In genomic region chr19:5474281-5475068, GRCm38 (mm10) we compare ENCODE assay signal across 8 mouse cellular contexts. TPM values are rescaled to one million over a fixed set of nuclear protein-coding genes. Genes with fewer than 3 reads are reported as not detected.
DNase-seq lines count a peak whose midpoint lies in the region; ATAC-seq and TF ChIP-seq lines count a peak whose summit lies in the region.

No protein-coding gene starts in this region.

- 4% methylated on average over 56 of the region's 68 CpGs for WGBS in forebrain, postnatal 0 days
- under 1% methylated on average over 63 of the region's 68 CpGs for WGBS in intestine, embryonic 15.5 days

- no peak for ATAC-seq in megakaryocyte, adult 5-6 weeks (ENCODE audit: poor library complexity, severe bottlenecking)
- ATAC-seq in forebrain, postnatal 0 days: peak; percentile 75
- peak; percentile 68 for ATAC-seq in intestine, embryonic 15.5 days
- no peak for ATAC-seq in inflammation-experienced regulatory T-cells, adult 6 months

- peak overlapping the region; percentile 97 for H3K4me2 ChIP-seq in forebrain, postnatal 0 days (ENCODE audit: low read depth)
- peak overlapping the region; percentile 90 for H3K4me2 ChIP-seq in intestine, embryonic 15.5 days (replicated peaks)

- peak overlapping the region; percentile 76 for H3K9ac ChIP-seq in forebrain, postnatal 0 days
- H3K9ac ChIP-seq in intestine, embryonic 15.5 days: peak overlapping the region; percentile 71

- H3K27ac ChIP-seq in bone marrow macrophage, adult 2 months (ENCODE audit: insufficient read depth, low read depth, low read length): no peak overlapping the region
- H3K27ac ChIP-seq in forebrain, postnatal 0 days (ENCODE audit: low read depth, low read length): peak overlapping the region; percentile 59
- H3K27ac ChIP-seq in intestine, embryonic 15.5 days: peak overlapping the region; percentile 87

- H3K27me3 ChIP-seq in megakaryocyte, embryonic 14.5 days (replicated peaks): peaks cover 51% of the 10 kb centered on the region
- H3K27me3 ChIP-seq in forebrain, postnatal 0 days (ENCODE audit: insufficient read depth, low read length): no peaks in the 10 kb centered on the region
- no peaks in the 10 kb centered on the region for H3K27me3 ChIP-seq in intestine, embryonic 15.5 days (replicated peaks)

- H3K4me3 ChIP-seq in megakaryocyte, embryonic 14.5 days (replicated peaks): peak overlapping the region; percentile 84
- peak overlapping the region; percentile 48 for H3K4me3 ChIP-seq in bone marrow macrophage, adult 2 months (ENCODE audit: insufficient read depth, low read length)
- peak overlapping the region; percentile 56 for H3K4me3 ChIP-seq in forebrain, postnatal 0 days (ENCODE audit: low read depth, low read length)
- H3K4me3 ChIP-seq in intestine, embryonic 15.5 days (replicated peaks): peak overlapping the region; percentile 58

- TF ChIP-seq CTCF in bone marrow macrophage, adult 2 months (IDR thresholded peaks at IDR 0.05; ENCODE audit: low read depth, low read length): no peak
- no peak for TF ChIP-seq CTCF in forebrain, postnatal 0 days (IDR thresholded peaks at IDR 0.05; ENCODE audit: low read depth)

- 0 out of 2 replicates have a peak, but pooled peaks cover 3% of the 10 kb centered on the region for H3K9me3 ChIP-seq in megakaryocyte, embryonic 14.5 days
- no peaks in the 10 kb centered on the region for H3K9me3 ChIP-seq in forebrain, postnatal 0 days (ENCODE audit: low read length)
- H3K9me3 ChIP-seq in intestine, embryonic 15.5 days: no peaks in the 10 kb centered on the region

- H3K36me3 ChIP-seq in megakaryocyte, embryonic 14.5 days (replicated peaks; ENCODE audit: low read length): no peaks in the 10 kb centered on the region
- H3K36me3 ChIP-seq in forebrain, postnatal 0 days (ENCODE audit: insufficient read depth): peaks cover 8% of the 10 kb centered on the region; the same call in 1 of the 2 replicates
- 0 out of 2 replicates have a peak, but pooled peaks cover 4% of the 10 kb centered on the region for H3K36me3 ChIP-seq in intestine, embryonic 15.5 days

- DNase-seq in forebrain, postnatal 0 days: peak; percentile 54
- DNase-seq in lung, postnatal 14 days: peak; percentile 53
- DNase-seq in T-cell, adult 2 months (ENCODE audit: low spot score): no peak

- peaks cover 35% of the 10 kb centered on the region for H3K4me1 ChIP-seq in megakaryocyte, embryonic 14.5 days
- 0 out of 2 replicates have a peak, but pooled peaks cover 2% of the 10 kb centered on the region for H3K4me1 ChIP-seq in bone marrow macrophage, adult 2 months (ENCODE audit: control insufficient read depth, insufficient read depth, low read length)
- H3K4me1 ChIP-seq in forebrain, postnatal 0 days (ENCODE audit: insufficient read depth): peaks cover 6% of the 10 kb centered on the region; the same call in 1 of the 2 replicates
- H3K4me1 ChIP-seq in intestine, embryonic 15.5 days (replicated peaks): peaks cover 18% of the 10 kb centered on the region

- no peak for TF ChIP-seq POLR2A in bone marrow macrophage, adult 2 months (IDR thresholded peaks at IDR 0.05; ENCODE audit: borderline replicate concordance, low read depth, low read length)

RNA-seq across cellular contexts. Expression of gene Efemp2, which starts 0.7 kb away (rescaled TPM):
- polyA plus RNA-seq in megakaryocyte, embryonic 14.5 days (2012; ENCODE audit: insufficient read depth, low replicate concordance): 2.0 TPM in 1 of 2 replicates, not detected in the other
- total RNA-seq in megakaryocyte, adult 5-6 weeks (2015): 0.42 and 1.2 TPM in 2 replicates
- 1.2 TPM in 1 of 2 replicates, not detected in the other for total RNA-seq in megakaryocyte, adult 5-6 weeks (2017)
- 9.1 and 11.3 TPM in 2 replicates for polyA plus RNA-seq in bone marrow macrophage, adult 2 months (2012; ENCODE audit: insufficient read depth, insufficient read length, missing spikeins)
- total RNA-seq in forebrain, postnatal 0 days (2014; rRNA removed): 25.9 and 26.4 TPM in 2 replicates
- polyA plus RNA-seq in forebrain, postnatal 0 days (2015; fragmentation: Nextera tagmentation; extraction: Ambion mirVana): 27.2 and 35.0 TPM in 2 replicates
- 118 TPM in 2 replicates for polyA plus RNA-seq in intestine, embryonic 15.5 days (2015; fragmentation: Nextera tagmentation; extraction: Ambion mirVana)
- 1 to 10 TPM; 2.9 to 4.3 (median 3.8) TPM for polyA plus RNA-seq in inflammation-experienced regulatory T-cells, adult 6 months (2017; shearing (Covaris generic))

RNA-seq across cellular contexts. Expression of gene Ctsw, which starts 6.2 kb away (rescaled TPM):
- polyA plus RNA-seq in megakaryocyte, embryonic 14.5 days (2012; ENCODE audit: insufficient read depth, low replicate concordance): not detected in 2 replicates
- total RNA-seq in megakaryocyte, adult 5-6 weeks (2015): 5.7 and 12.6 TPM in 2 replicates
- 5.9 and 9.1 TPM in 2 replicates for total RNA-seq in megakaryocyte, adult 5-6 weeks (2017)
- polyA plus RNA-seq in bone marrow macrophage, adult 2 months (2012; ENCODE audit: insufficient read depth, insufficient read length, missing spikeins): not detected in 2 replicates
- 1.0 and 1.7 TPM in 2 replicates for total RNA-seq in forebrain, postnatal 0 days (2014; rRNA removed)
- polyA plus RNA-seq in forebrain, postnatal 0 days (2015; fragmentation: Nextera tagmentation; extraction: Ambion mirVana): 2.3 and 2.5 TPM in 2 replicates
- polyA plus RNA-seq in intestine, embryonic 15.5 days (2015; fragmentation: Nextera tagmentation; extraction: Ambion mirVana): 2.1 and 2.9 TPM in 2 replicates
- polyA plus RNA-seq in inflammation-experienced regulatory T-cells, adult 6 months (2017; shearing (Covaris generic)): 100 to 1,000 TPM; 168 to 249 (median 216) TPM

RNA-seq across cellular contexts. Expression of gene Mus81, which starts 13.7 kb away (rescaled TPM):
- polyA plus RNA-seq in megakaryocyte, embryonic 14.5 days (2012; ENCODE audit: insufficient read depth, low replicate concordance): 40.1 and 41.1 TPM in 2 replicates
- total RNA-seq in megakaryocyte, adult 5-6 weeks (2015): 16.2 and 16.6 TPM in 2 replicates
- total RNA-seq in megakaryocyte, adult 5-6 weeks (2017): 9.2 and 13.8 TPM in 2 replicates
- polyA plus RNA-seq in bone marrow macrophage, adult 2 months (2012; ENCODE audit: insufficient read depth, insufficient read length, missing spikeins): 16.7 and 19.8 TPM in 2 replicates
- total RNA-seq in forebrain, postnatal 0 days (2014; rRNA removed): 51.5 and 54.8 TPM in 2 replicates
- 29.4 and 32.6 TPM in 2 replicates for polyA plus RNA-seq in forebrain, postnatal 0 days (2015; fragmentation: Nextera tagmentation; extraction: Ambion mirVana)
- polyA plus RNA-seq in intestine, embryonic 15.5 days (2015; fragmentation: Nextera tagmentation; extraction: Ambion mirVana): 29.5 and 29.8 TPM in 2 replicates
- polyA plus RNA-seq in inflammation-experienced regulatory T-cells, adult 6 months (2017; shearing (Covaris generic)): 10 to 100 TPM; 34.4 to 61.6 (median 36.6) TPM

RNA-seq across cellular contexts. Expression of gene Fibp, which starts 14.1 kb away (rescaled TPM):
- polyA plus RNA-seq in megakaryocyte, embryonic 14.5 days (2012; ENCODE audit: insufficient read depth, low replicate concordance): 25.9 and 134 TPM in 2 replicates
- 55.8 and 64.9 TPM in 2 replicates for total RNA-seq in megakaryocyte, adult 5-6 weeks (2015)
- total RNA-seq in megakaryocyte, adult 5-6 weeks (2017): 93.9 and 115 TPM in 2 replicates
- polyA plus RNA-seq in bone marrow macrophage, adult 2 months (2012; ENCODE audit: insufficient read depth, insufficient read length, missing spikeins): 69.7 and 70.6 TPM in 2 replicates
- total RNA-seq in forebrain, postnatal 0 days (2014; rRNA removed): 116 and 125 TPM in 2 replicates
- 175 and 180 TPM in 2 replicates for polyA plus RNA-seq in forebrain, postnatal 0 days (2015; fragmentation: Nextera tagmentation; extraction: Ambion mirVana)
- polyA plus RNA-seq in intestine, embryonic 15.5 days (2015; fragmentation: Nextera tagmentation; extraction: Ambion mirVana): 95.1 and 99.4 TPM in 2 replicates
- 100 to 1,000 TPM in 2 of 3 experiments, 10 to 100 TPM in 1; 64.2 to 112 (median 105) TPM for polyA plus RNA-seq in inflammation-experienced regulatory T-cells, adult 6 months (2017; shearing (Covaris generic))

RNA-seq across cellular contexts. Expression of gene Cfl1, which starts 15.8 kb away (rescaled TPM):
- 2,588 and 4,768 TPM in 2 replicates for polyA plus RNA-seq in megakaryocyte, embryonic 14.5 days (2012; ENCODE audit: insufficient read depth, low replicate concordance)
- total RNA-seq in megakaryocyte, adult 5-6 weeks (2015): 2,162 and 2,175 TPM in 2 replicates
- total RNA-seq in megakaryocyte, adult 5-6 weeks (2017): 1,771 and 1,778 TPM in 2 replicates
- polyA plus RNA-seq in bone marrow macrophage, adult 2 months (2012; ENCODE audit: insufficient read depth, insufficient read length, missing spikeins): 1,898 and 2,021 TPM in 2 replicates
- total RNA-seq in forebrain, postnatal 0 days (2014; rRNA removed): 1,402 and 1,611 TPM in 2 replicates
- polyA plus RNA-seq in forebrain, postnatal 0 days (2015; fragmentation: Nextera tagmentation; extraction: Ambion mirVana): 4,218 and 4,770 TPM in 2 replicates
- polyA plus RNA-seq in intestine, embryonic 15.5 days (2015; fragmentation: Nextera tagmentation; extraction: Ambion mirVana): 2,332 and 2,514 TPM in 2 replicates
- polyA plus RNA-seq in inflammation-experienced regulatory T-cells, adult 6 months (2017; shearing (Covaris generic)): 1,000 to 10,000 TPM; 1,933 to 3,699 (median 2,060) TPM

Comparison
In these comparisons a context has a peak if more than half of its experiments do, and no peak if none do; other contexts are left out.
1. ATAC-seq: peak in forebrain, postnatal 0 days (single experiment) and intestine, embryonic 15.5 days (single experiment); none in megakaryocyte, adult 5-6 weeks (single experiment) and inflammation-experienced regulatory T-cells, adult 6 months (single experiment).
2. RNA of gene Ctsw, which starts 6.2 kb away (polyA plus RNA-seq): 168 to 249 TPM in inflammation-experienced regulatory T-cells, adult 6 months; 2.3 to 2.5 TPM in forebrain, postnatal 0 days, 2.1 to 2.9 TPM in intestine, embryonic 15.5 days, not detected in megakaryocyte, embryonic 14.5 days and not detected in bone marrow macrophage, adult 2 months; every median in the first group is over 10 times any median in the second.
3. Peak in every context shown above with its lines, with median percentiles within 50 percentile points of each other: H3K4me3 ChIP-seq.